Mouse (Mus musculus) hindbrain, embryonic 15.5 days (tissue): Measurements from ENCODE around the gene Kcna5. TPM values are rescaled to one million over a fixed set of nuclear protein-coding genes. Genes with fewer than 3 reads are reported as not detected.

Experiments used
- ATAC-seq: fragments of 200-750 bp; cut with Nextera tagmentation; 2 replicates; pipeline ENCODE4 v1.8.0; 2017; ENCODE audit warnings: low read depth, moderate number of reproducible peaks, moderate TSS enrichment; ENCODE audit not compliant: low FRiP score
- H3K27ac ChIP-seq: fragments of 300-500 bp; sonication (generic); replicated peaks from 2 replicates; pipeline ENCODE4 v1.5.1; 2015; ENCODE audit warnings: mild to moderate bottlenecking, inconsistent platforms
- H3K27me3 ChIP-seq: fragments of 300-500 bp; sonication (generic); 2 replicates; pipeline ENCODE4 v1.6.1; 2015; ENCODE audit warnings: control low read depth, inconsistent platforms
- H3K36me3 ChIP-seq: fragments of 300-500 bp; sonication (generic); 2 replicates; pipeline ENCODE4 v1.6.1; 2015; ENCODE audit warnings: control low read depth, inconsistent platforms
- H3K4me1 ChIP-seq: fragments of 300-500 bp; sonication (generic); replicated peaks from 2 replicates; pipeline ENCODE4 v1.6.1; 2015; ENCODE audit warnings: control low read depth, inconsistent platforms
- H3K4me2 ChIP-seq: fragments of 300-500 bp; sonication (generic); 2 replicates; pipeline ENCODE4 v1.6.1; 2015; ENCODE audit warnings: moderate library complexity, mild to moderate bottlenecking, inconsistent platforms
- H3K4me3 ChIP-seq: fragments of 300-500 bp; sonication (generic); 2 replicates; pipeline ENCODE4 v1.5.1; 2015; ENCODE audit warnings: mild to moderate bottlenecking, inconsistent platforms
- H3K9ac ChIP-seq: fragments of 300-500 bp; sonication (generic); 2 replicates; pipeline ENCODE4 v1.6.1; 2015; ENCODE audit warnings: inconsistent platforms
- H3K9me3 ChIP-seq: fragments of 300-500 bp; sonication (generic); 2 replicates; pipeline ENCODE4 v1.6.1; 2016; ENCODE audit warnings: control low read depth, inconsistent platforms
- WGBS: fragments of 180-500 bp; shearing (Covaris S2); methylation state at CpG from one replicate; pipeline ENCODE4 v1.1.7; 2015; 5-methylcytosine and 5-hydroxymethylcytosine counted together
- polyA plus RNA-seq: library from polyadenylated mRNA; unstranded; fragments of >200 nt; fragmentation: Nextera tagmentation; extraction: Ambion mirVana; gene quantifications from 2 replicates; pipeline ENCODE4 v1.2.1, GENCODE M21; 2015

The Kcna5 gene
- polyA plus RNA-seq, 1 experiment from 2014 or later, result 3.2 TPM

DNA sequence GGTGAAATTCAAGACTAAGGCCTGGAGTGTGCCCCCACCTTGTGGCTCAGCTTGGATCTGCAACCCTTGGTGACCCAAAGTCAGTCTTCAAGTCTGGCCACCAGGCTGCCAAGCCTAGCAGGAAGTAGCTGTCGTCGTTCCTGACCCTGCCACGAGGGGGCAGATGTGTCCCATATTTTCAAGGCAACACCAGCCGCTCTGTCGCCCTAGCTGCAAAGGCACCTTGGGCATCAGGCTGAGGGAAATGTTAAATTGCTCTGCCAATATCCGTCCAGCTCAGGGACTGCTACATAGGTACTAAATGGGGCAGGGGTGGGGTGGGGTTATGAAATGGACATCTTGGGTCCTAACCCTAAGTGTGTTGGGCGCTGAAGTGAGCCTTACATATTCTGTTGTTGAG, 28.7 kb upstream of the Kcna5 start:
- no peak overlapping the region for H3K4me2 ChIP-seq
- H3K4me1 ChIP-seq, result peaks cover 13% of the 10 kb centered on the region
- WGBS, result 15% methylated on average over 7 of the region's 7 CpGs
- no peaks in the 10 kb centered on the region for H3K9me3 ChIP-seq
- ATAC-seq, result peak; percentile 73
- no peak overlapping the region for H3K4me3 ChIP-seq
- no peak overlapping the region for H3K9ac ChIP-seq
- H3K27ac ChIP-seq, result no peak overlapping the region
- H3K36me3 ChIP-seq, result no peaks in the 10 kb centered on the region
- no peaks in the 10 kb centered on the region for H3K27me3 ChIP-seq

DNA sequence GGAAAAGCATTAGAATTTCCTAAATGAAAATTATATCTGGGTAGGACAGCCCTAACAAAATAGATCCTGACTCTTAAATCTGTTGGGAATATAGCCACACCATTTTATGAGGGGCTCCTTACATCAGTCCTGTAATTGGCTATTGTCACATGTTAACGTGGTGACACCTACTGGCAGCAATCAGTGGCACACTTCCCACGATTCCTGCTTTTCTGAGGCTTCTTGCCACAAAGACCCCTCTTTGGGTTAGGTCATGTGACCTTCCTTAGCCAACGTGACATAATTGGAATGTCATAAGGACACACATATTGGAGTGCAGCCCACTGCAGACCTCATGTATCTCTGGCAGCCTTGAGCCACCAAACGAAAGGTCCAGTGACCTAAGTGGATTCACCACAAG, 26.5 kb upstream of the Kcna5 start:
- Histone ChIP-seq H3K27ac (no peak overlapping the region), H3K4me1 (peaks cover 13% of the 10 kb centered on the region), H3K9me3 (no peaks in the 10 kb centered on the region), H3K9ac (no peak overlapping the region), H3K27me3 (no peaks in the 10 kb centered on the region), H3K4me2 (no peak overlapping the region), H3K36me3 (no peaks in the 10 kb centered on the region), H3K4me3 (no peak overlapping the region)
- WGBS, result 23% methylated on average over 4 of the region's 4 CpGs
- no peak for ATAC-seq

- Histone ChIP-seq H3K27me3 (no peaks in the 10 kb centered on the region), H3K4me1 (peaks cover 13% of the 10 kb centered on the region), H3K27ac (peak overlapping the region; percentile 46; the same call in 1 of the 2 replicates), H3K9ac (no peak overlapping the region), H3K9me3 (no peaks in the 10 kb centered on the region), H3K4me3 (no peak overlapping the region), H3K4me2 (no peak overlapping the region), H3K36me3 (no peaks in the 10 kb centered on the region)
- WGBS, result 61% methylated on average over 1 of the region's 1 CpGs
- no peak for ATAC-seq
Observed at GRCm38 (mm10) chr6:126560696-126561095, 25.5 kb upstream of the Kcna5 start.

GRCm38 (mm10) chr6:126560036-126560435, 24.8 kb upstream of the Kcna5 start:
- Histone ChIP-seq H3K9ac (no peak overlapping the region), H3K4me3 (no peak overlapping the region), H3K36me3 (no peaks in the 10 kb centered on the region), H3K27me3 (no peaks in the 10 kb centered on the region), H3K4me2 (no peak overlapping the region), H3K4me1 (peaks cover 13% of the 10 kb centered on the region), H3K27ac (peak overlapping the region; percentile 46), H3K9me3 (no peaks in the 10 kb centered on the region)
- peak; percentile 31; the same call in 1 of the 2 replicates for ATAC-seq
- 18% methylated on average over 8 of the region's 8 CpGs for WGBS

DNA sequence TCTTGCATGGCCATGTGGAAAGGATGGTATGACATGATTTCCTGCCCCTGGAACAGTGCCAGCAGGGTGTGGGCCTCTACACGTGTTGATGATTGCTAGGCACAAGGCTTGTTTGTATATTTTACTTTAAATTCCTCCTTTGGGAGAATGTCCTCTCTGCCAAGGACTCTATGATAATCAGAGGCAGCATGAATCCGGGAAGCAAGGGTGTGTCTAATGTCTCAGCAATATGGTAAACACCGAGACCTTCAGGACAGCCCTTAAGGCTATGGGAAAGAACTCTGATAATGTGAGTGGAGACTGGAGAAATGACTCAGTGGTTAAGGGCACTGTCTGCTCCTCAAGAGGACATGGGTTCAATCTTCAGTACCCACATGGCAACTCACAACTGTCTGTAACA, 23.1 kb upstream of the Kcna5 start:
- Histone ChIP-seq H3K27ac (no peak overlapping the region), H3K9me3 (no peaks in the 10 kb centered on the region), H3K9ac (no peak overlapping the region), H3K4me1 (peaks cover 13% of the 10 kb centered on the region), H3K4me2 (no peak overlapping the region), H3K4me3 (no peak overlapping the region), H3K36me3 (no peaks in the 10 kb centered on the region), H3K27me3 (no peaks in the 10 kb centered on the region)
- WGBS, result 57% methylated on average over 3 of the region's 3 CpGs
- ATAC-seq, result no peak

GRCm38 (mm10) chr6:126553812-126554211, 18.6 kb upstream of the Kcna5 start:
- WGBS, result 28% methylated on average over 9 of the region's 9 CpGs
- H3K4me2 ChIP-seq, result no peak overlapping the region
- H3K4me3 ChIP-seq, result no peak overlapping the region
- H3K36me3 ChIP-seq, result no peaks in the 10 kb centered on the region
- no peaks in the 10 kb centered on the region for H3K4me1 ChIP-seq
- no peaks in the 10 kb centered on the region for H3K27me3 ChIP-seq
- peak; percentile 39; the same call in 1 of the 2 replicates for ATAC-seq
- no peaks in the 10 kb centered on the region for H3K9me3 ChIP-seq
- H3K9ac ChIP-seq, result no peak overlapping the region
- H3K27ac ChIP-seq, result no peak overlapping the region

DNA sequence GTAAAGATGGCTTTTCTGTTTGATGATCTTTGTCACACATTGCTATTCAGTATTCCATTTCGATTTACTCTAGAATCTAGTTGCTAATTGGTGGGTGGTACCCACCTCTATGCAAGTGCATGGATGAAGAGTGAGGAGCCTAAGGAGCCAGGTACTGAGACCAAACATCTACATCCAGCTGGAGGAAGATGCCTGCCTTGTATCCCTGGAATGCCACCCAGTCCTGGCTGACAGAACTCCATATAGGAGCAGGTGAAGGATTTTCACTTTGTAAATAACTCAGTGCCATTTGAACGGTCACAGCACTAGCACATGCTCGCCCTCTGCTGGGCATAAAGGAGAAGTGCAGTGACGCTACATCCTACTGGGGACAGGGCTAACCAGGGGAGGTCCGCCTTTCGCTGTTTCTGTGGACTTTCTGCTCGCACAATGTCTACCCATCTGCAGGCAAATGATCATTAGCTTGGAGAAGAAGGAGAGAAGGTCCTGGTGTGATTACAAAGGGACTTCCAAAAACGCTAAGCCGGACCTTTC, 16.7 kb upstream of the Kcna5 start:
- Histone ChIP-seq H3K27me3 (no peaks in the 10 kb centered on the region), H3K4me3 (no peak overlapping the region), H3K9me3 (no peaks in the 10 kb centered on the region), H3K36me3 (no peaks in the 10 kb centered on the region), H3K9ac (no peak overlapping the region), H3K27ac (no peak overlapping the region), H3K4me1 (no peaks in the 10 kb centered on the region), H3K4me2 (no peak overlapping the region)
- 24% methylated on average over 9 of the region's 9 CpGs for WGBS
- peak; percentile 65 for ATAC-seq

DNA sequence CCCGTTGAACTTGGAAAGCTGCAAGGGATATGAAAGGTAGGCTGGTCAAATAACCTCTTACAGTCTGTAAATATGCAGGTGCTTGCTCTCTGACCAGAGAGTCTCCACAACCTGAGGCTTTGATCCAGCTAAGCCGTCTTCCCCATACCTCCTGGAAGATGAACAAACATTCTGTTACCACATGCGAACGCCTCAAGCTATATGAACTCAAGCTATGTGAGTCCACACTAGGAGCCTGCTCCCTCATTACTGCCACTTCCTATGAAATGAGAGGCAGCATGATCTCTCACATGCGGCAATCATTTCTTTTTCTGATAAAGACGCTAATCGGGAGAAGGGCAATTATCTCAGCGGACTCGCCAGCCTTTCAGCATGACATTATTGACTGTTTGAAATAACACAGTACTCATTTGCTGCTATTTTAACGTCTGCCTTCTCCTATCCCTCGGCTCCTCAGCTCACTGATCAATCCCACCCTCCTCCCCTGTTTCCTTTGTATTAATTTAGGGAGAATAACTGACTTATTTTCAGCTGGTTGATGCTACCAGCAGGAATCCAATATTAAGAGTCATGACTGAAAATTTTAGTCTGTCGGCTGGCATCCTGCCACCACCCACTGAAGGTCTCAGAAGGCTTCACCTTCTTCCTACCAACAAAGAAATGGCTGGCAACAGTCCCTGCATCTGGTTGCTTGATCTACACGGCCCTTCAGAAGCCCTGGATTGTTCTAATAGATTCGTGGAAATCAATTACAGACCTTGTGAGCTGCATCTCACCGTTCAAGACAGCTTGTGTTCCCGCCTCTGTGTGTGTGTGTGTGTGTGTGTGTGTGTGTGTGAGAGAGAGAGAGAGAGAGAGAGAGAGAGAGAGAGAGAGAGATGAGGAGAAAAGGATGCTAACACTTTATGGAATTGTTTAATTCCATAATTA, 9.2 kb upstream of the Kcna5 start:
- Histone ChIP-seq H3K27me3 (no peaks in the 10 kb centered on the region), H3K4me1 (0 out of 2 replicates have a peak, but pooled peaks cover 4% of the 10 kb centered on the region), H3K27ac (peak overlapping the region; percentile 21; the same call in 1 of the 2 replicates), H3K36me3 (no peaks in the 10 kb centered on the region), H3K4me3 (no peak overlapping the region), H3K9me3 (no peaks in the 10 kb centered on the region), H3K9ac (no peak overlapping the region), H3K4me2 (no peak overlapping the region)
- peak; percentile 45; the same call in 1 of the 2 replicates for ATAC-seq
- WGBS, result 41% methylated on average over 16 of the region's 16 CpGs

- Histone ChIP-seq H3K4me3 (no peak overlapping the region), H3K36me3 (no peaks in the 10 kb centered on the region), H3K9me3 (no peaks in the 10 kb centered on the region), H3K9ac (no peak overlapping the region), H3K4me1 (0 out of 2 replicates have a peak, but pooled peaks cover 4% of the 10 kb centered on the region), H3K27ac (no peak overlapping the region), H3K4me2 (no peak overlapping the region), H3K27me3 (no peaks in the 10 kb centered on the region)
- 74% methylated on average over 4 of the region's 4 CpGs for WGBS
- no peak for ATAC-seq
Observed at GRCm38 (mm10) chr6:126542724-126543123, 7.5 kb upstream of the Kcna5 start.

- Histone ChIP-seq H3K4me2 (no peak overlapping the region), H3K4me3 (no peak overlapping the region), H3K27ac (no peak overlapping the region), H3K9me3 (no peaks in the 10 kb centered on the region), H3K27me3 (no peaks in the 10 kb centered on the region; the same call in 1 of the 2 replicates), H3K9ac (no peak overlapping the region), H3K4me1 (peaks cover 18% of the 10 kb centered on the region), H3K36me3 (no peaks in the 10 kb centered on the region)
- ATAC-seq, result no peak
- 41% methylated on average over 2 of the region's 2 CpGs for WGBS
Observed at GRCm38 (mm10) chr6:126537512-126537911, 2.3 kb upstream of the Kcna5 start.

GRCm38 (mm10) chr6:126536926-126537325, 1.7 kb upstream of the Kcna5 start:
- no peak for ATAC-seq
- Histone ChIP-seq H3K4me1 (peaks cover 18% of the 10 kb centered on the region), H3K36me3 (no peaks in the 10 kb centered on the region), H3K4me2 (no peak overlapping the region), H3K9ac (no peak overlapping the region), H3K27ac (no peak overlapping the region), H3K9me3 (no peaks in the 10 kb centered on the region), H3K27me3 (no peaks in the 10 kb centered on the region; the same call in 1 of the 2 replicates), H3K4me3 (no peak overlapping the region)
- WGBS, result 80% methylated on average over 4 of the region's 4 CpGs

GRCm38 (mm10) chr6:126535911-126536270, 679 bp upstream of the Kcna5 start:
- Histone ChIP-seq H3K4me3 (no peak overlapping the region), H3K9ac (no peak overlapping the region), H3K9me3 (no peaks in the 10 kb centered on the region), H3K4me2 (no peak overlapping the region), H3K27me3 (no peaks in the 10 kb centered on the region; the same call in 1 of the 2 replicates), H3K27ac (no peak overlapping the region), H3K4me1 (peaks cover 18% of the 10 kb centered on the region), H3K36me3 (no peaks in the 10 kb centered on the region)
- WGBS, result 19% methylated on average over 1 of the region's 1 CpGs
- no peak for ATAC-seq
